Mouse (Mus musculus): Measurements from ENCODE around the gene Uhrf1. TPM values are rescaled to one million over a fixed set of nuclear protein-coding genes. Genes with fewer than 3 reads are reported as not detected.

The Uhrf1 gene
- total RNA-seq (2023) = 1 to 10 TPM; 1.5 to 2.3 TPM

GRCm38 (mm10) chr17:56303160-56303846, at the start of gene Uhrf1:
Gene Uhrf1 (plus strand): TSS chr17:56303321.

GRCm38 (mm10) chr17:56256239-56256881, 46.8 kb upstream of the Uhrf1 start, which contains the start of gene Fem1a:
Gene Fem1a (plus strand): TSS chr17:56256810.

GRCm38 (mm10) chr17:56276643-56277566, 26.2 kb upstream of the Uhrf1 start, which contains the start of gene Ticam1:
Gene Ticam1 (minus strand): TSS chr17:56276786.

GRCm38 (mm10) chr17:56292531-56293222, 10.4 kb upstream of the Uhrf1 start, which contains the start of gene Plin3:
Gene Plin3 (minus strand): TSS chr17:56292873.

GRCm38 (mm10) chr17:56300186-56300585, 2.9 kb upstream of the Uhrf1 start, which contains the start of gene Arrdc5:
Gene Arrdc5 (minus strand): TSS chr17:56300286.

GRCm38 (mm10) chr17:56325450-56326152, 22.5 kb downstream of the Uhrf1 start, which contains the start of gene Kdm4b:
Gene Kdm4b (plus strand): TSS chr17:56326062.

Other genes with a start within 250 kb of the Uhrf1 start
- 10 to 100 TPM; 41.1 to 44.6 TPM for gene Ubxn6, start 228.3 kb upstream of the Uhrf1 start, total RNA-seq (2023)
- 10 to 100 TPM; 48.3 to 48.7 TPM for gene Hdgfl2, start 223.7 kb upstream of the Uhrf1 start, total RNA-seq (2023)
- gene Plin4, start 193.5 kb upstream of the Uhrf1 start, total RNA-seq (2023) = not detected
- not detected for gene Plin5, start 185.7 kb upstream of the Uhrf1 start, total RNA-seq (2023)
- 1 to 10 TPM in 1 of 2 experiments, not detected in 1; 3.7 TPM for gene Lrg1, start 181.3 kb upstream of the Uhrf1 start, total RNA-seq (2023)
- 1 to 10 TPM; 2.7 to 3.7 TPM for gene Sema6b, start 163.0 kb upstream of the Uhrf1 start, total RNA-seq (2023)
- gene Tnfaip8l1, start 140.8 kb upstream of the Uhrf1 start, total RNA-seq (2023) = under 1 TPM; 0.33 to 0.39 TPM
- 10 to 100 TPM; 43.5 to 54.0 TPM for gene Mydgf, start 119.4 kb upstream of the Uhrf1 start, total RNA-seq (2023)
- gene Dpp9, start 84.4 kb upstream of the Uhrf1 start, total RNA-seq (2023) = 10 to 100 TPM; 38.8 to 43.3 TPM
- gene Fem1a, start 46.5 kb upstream of the Uhrf1 start, total RNA-seq (2023) = 10 to 100 TPM; 17.3 to 18.1 TPM
- 10 to 100 TPM; 25.5 to 30.4 TPM for gene Ticam1, start 26.5 kb upstream of the Uhrf1 start, total RNA-seq (2023)
- 10 to 100 TPM; 24.0 to 26.1 TPM for gene Plin3, start 10.4 kb upstream of the Uhrf1 start, total RNA-seq (2023)
- gene Arrdc5, start 3.0 kb upstream of the Uhrf1 start, total RNA-seq (2023) = not detected
- 10 to 100 TPM; 30.1 to 31.2 TPM for gene Kdm4b, start 22.7 kb downstream of the Uhrf1 start, total RNA-seq (2023)
- 10 to 100 TPM; 51.6 to 65.6 TPM for gene Ptprs, start 173.2 kb downstream of the Uhrf1 start, total RNA-seq (2023)
- not detected for gene Znrf4, start 209.1 kb downstream of the Uhrf1 start, total RNA-seq (2023)